Mouse (Mus musculus) testis, adult 2 months (tissue): ENCODE measurements around the gene Fbxl14. TPM values are rescaled to one million over a fixed set of nuclear protein-coding genes. Genes with fewer than 3 reads are reported as not detected.

Experiments
- H3K27ac ChIP-seq: fragments of 200-500 bp; 2 replicates; pipeline ENCODE4 v1.5.1; 2012; ENCODE audit warnings: low read depth, low read length; ENCODE audit not compliant: control insufficient read depth, insufficient read depth
- H3K27me3 ChIP-seq: fragments of 200-500 bp; 2 replicates; pipeline ENCODE4 v1.6.1; 2012; ENCODE audit warnings: mild to moderate bottlenecking, low read length, moderate library complexity; ENCODE audit not compliant: control insufficient read depth, insufficient read depth
- H3K36me3 ChIP-seq: fragments of 200-500 bp; 2 replicates; pipeline ENCODE4 v1.6.1; 2012; ENCODE audit warnings: mild to moderate bottlenecking, low read length; ENCODE audit not compliant: control insufficient read depth, insufficient read depth
- H3K4me1 ChIP-seq: fragments of 200-500 bp; 2 replicates; pipeline ENCODE4 v1.6.1; 2012; ENCODE audit warnings: low read length; ENCODE audit not compliant: control insufficient read depth, insufficient read depth
- H3K4me3 ChIP-seq: fragments of 200-500 bp; 2 replicates; pipeline ENCODE4 v1.5.1; 2012; ENCODE audit warnings: low read depth, mild to moderate bottlenecking, low read length, moderate library complexity, mixed read lengths; ENCODE audit not compliant: control insufficient read depth
- CTCF ChIP-seq: fragments of 200-500 bp; IDR thresholded peaks from 2 replicates; pipeline ENCODE4 v1.5.1; 2012; ENCODE audit warnings: low read depth, mild to moderate bottlenecking, inconsistent platforms, low read length, moderate library complexity; ENCODE audit not compliant: control insufficient read depth, insufficient read depth, insufficient replicate concordance
- POLR2A ChIP-seq: fragments of 200-500 bp; IDR thresholded peaks from 2 replicates; pipeline ENCODE4 v1.6.1; 2012; ENCODE audit warnings: low read depth, mild to moderate bottlenecking, inconsistent platforms, low read length, moderate library complexity; ENCODE audit not compliant: control insufficient read depth
- polyA plus RNA-seq: library from polyadenylated mRNA; depleted of rRNA; stranded (reverse); fragments of >200 nt; gene quantifications from 2 replicates; pipeline ENCODE4 v1.2.3, GENCODE M21; 2012

Gene Fbxl14
- polyA plus RNA-seq, 1 experiment, result 21.6 TPM

GRCm38 (mm10) chr6:119460391-119460790 is 19.1 kb upstream of the Fbxl14 start:
- Histone ChIP-seq H3K4me1 (peaks cover 2% of the 10 kb centered on the region; the same call in 1 of the 2 replicates), H3K4me3 (no peak overlapping the region), H3K27ac (no peak overlapping the region), H3K27me3 (no peaks in the 10 kb centered on the region), H3K36me3 (no peaks in the 10 kb centered on the region)
- TF ChIP-seq POLR2A, result no peak
- TF ChIP-seq CTCF, result no peak

GRCm38 (mm10) chr6:119466161-119466560 is 13.3 kb upstream of the Fbxl14 start:
- Histone ChIP-seq H3K4me1 (peaks cover 9% of the 10 kb centered on the region), H3K4me3 (no peak overlapping the region), H3K27ac (no peak overlapping the region), H3K27me3 (no peaks in the 10 kb centered on the region), H3K36me3 (no peaks in the 10 kb centered on the region)
- TF ChIP-seq POLR2A (no peak), CTCF (no peak)

- Histone ChIP-seq H3K4me3 (no peak overlapping the region), H3K27me3 (no peaks in the 10 kb centered on the region), H3K27ac (peak overlapping the region; percentile 82), H3K36me3 (no peaks in the 10 kb centered on the region), H3K4me1 (peaks cover 9% of the 10 kb centered on the region)
- TF ChIP-seq CTCF (no peak), POLR2A (no peak)
These were observed 12.3 kb upstream of the Fbxl14 start for GRCm38 (mm10) chr6:119466921-119467784.

GRCm38 (mm10) chr6:119467785-119468059 is 11.7 kb upstream of the Fbxl14 start:
- Histone ChIP-seq H3K4me3 (no peak overlapping the region), H3K4me1 (peaks cover 9% of the 10 kb centered on the region), H3K27me3 (no peaks in the 10 kb centered on the region), H3K27ac (peak overlapping the region; percentile 82), H3K36me3 (no peaks in the 10 kb centered on the region)
- TF ChIP-seq POLR2A, result no peak
- no peak for TF ChIP-seq CTCF

GRCm38 (mm10) chr6:119470777-119471176 is 8.7 kb upstream of the Fbxl14 start:
- no peak overlapping the region for H3K27ac ChIP-seq
- H3K4me1 ChIP-seq, result peaks cover 7% of the 10 kb centered on the region
- no peaks in the 10 kb centered on the region for H3K27me3 ChIP-seq
- no peaks in the 10 kb centered on the region for H3K36me3 ChIP-seq
- TF ChIP-seq CTCF, result no peak
- TF ChIP-seq POLR2A, result no peak
- no peak overlapping the region for H3K4me3 ChIP-seq

GRCm38 (mm10) chr6:119472135-119472534 is 7.3 kb upstream of the Fbxl14 start:
- Histone ChIP-seq H3K36me3 (no peaks in the 10 kb centered on the region), H3K4me3 (no peak overlapping the region), H3K27me3 (no peaks in the 10 kb centered on the region), H3K4me1 (peaks cover 5% of the 10 kb centered on the region), H3K27ac (no peak overlapping the region)
- TF ChIP-seq CTCF (peak; percentile 74; the same call in 1 of the 2 replicates), POLR2A (no peak)

- Histone ChIP-seq H3K27ac (no peak overlapping the region), H3K4me1 (no peaks in the 10 kb centered on the region; the same call in none of the 2 replicates), H3K36me3 (no peaks in the 10 kb centered on the region), H3K4me3 (no peak overlapping the region), H3K27me3 (no peaks in the 10 kb centered on the region)
- TF ChIP-seq POLR2A (no peak), CTCF (no peak)
These were observed 6.8 kb upstream of the Fbxl14 start for GRCm38 (mm10) chr6:119472705-119473104.

GRCm38 (mm10) chr6:119473446-119473845 is 6.0 kb upstream of the Fbxl14 start:
- H3K36me3 ChIP-seq, result no peaks in the 10 kb centered on the region
- H3K4me1 ChIP-seq, result no peaks in the 10 kb centered on the region; the same call in none of the 2 replicates
- no peak overlapping the region for H3K4me3 ChIP-seq
- no peak overlapping the region for H3K27ac ChIP-seq
- TF ChIP-seq CTCF (no peak), POLR2A (no peak)
- H3K27me3 ChIP-seq, result no peaks in the 10 kb centered on the region
